Mouse (Mus musculus): ENCODE measurements around the gene Cxcl14. TPM values are rescaled to one million over a fixed set of nuclear protein-coding genes. Genes with fewer than 3 reads are reported as not detected.

Cxcl14 gene
- polyA plus RNA-seq, 1 experiment from 2014 or later, result 16.4 TPM

DNA sequence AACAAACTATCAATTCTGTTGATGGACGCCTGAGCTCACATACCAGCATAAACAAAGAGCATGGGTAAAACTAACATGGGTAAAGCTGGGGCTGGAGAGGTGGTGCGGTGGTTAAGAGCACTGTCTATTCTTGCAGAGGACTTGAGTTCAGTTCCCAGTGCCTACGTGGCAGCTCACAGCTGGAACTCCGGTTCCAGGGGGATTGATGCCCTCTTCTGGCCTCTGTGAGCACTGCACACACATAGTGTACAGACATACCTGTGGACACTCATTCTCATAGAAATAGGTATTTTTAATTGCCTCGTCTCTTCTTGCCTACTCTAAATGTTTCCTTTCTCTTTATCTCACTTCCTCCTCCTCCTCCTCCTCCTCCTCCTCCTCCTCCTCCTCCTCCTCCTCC is 53.2 kb downstream of the Cxcl14 start:
- H3K9ac ChIP-seq, result no peak overlapping the region
- H3K4me2 ChIP-seq, result no peak overlapping the region
- no peak overlapping the region for H3K4me3 ChIP-seq
- H3K27ac ChIP-seq, result no peak overlapping the region
- ATAC-seq (replicated peaks), result no peak
- peaks cover 40% of the 10 kb centered on the region for H3K27me3 ChIP-seq (replicated peaks)
- no peaks in the 10 kb centered on the region for H3K36me3 ChIP-seq (replicated peaks)
- H3K4me1 ChIP-seq, result peaks cover 3% of the 10 kb centered on the region
- 86% methylated on average over 5 of the region's 5 CpGs for WGBS
- H3K9me3 ChIP-seq, result no peaks in the 10 kb centered on the region

GRCm38 (mm10) chr13:56240012-56240770 is 56.2 kb downstream of the Cxcl14 start:
- H3K4me3 ChIP-seq, result no peak overlapping the region
- no peak overlapping the region for H3K27ac ChIP-seq
- peaks cover 7% of the 10 kb centered on the region for H3K4me1 ChIP-seq
- ATAC-seq (replicated peaks), result no peak
- no peak overlapping the region for H3K4me2 ChIP-seq
- peaks cover 37% of the 10 kb centered on the region for H3K27me3 ChIP-seq (replicated peaks)
- WGBS, result 32% methylated on average over 16 of the region's 16 CpGs
- no peaks in the 10 kb centered on the region for H3K9me3 ChIP-seq
- H3K9ac ChIP-seq, result no peak overlapping the region
- H3K36me3 ChIP-seq (replicated peaks), result no peaks in the 10 kb centered on the region

Other genes with a start within 250 kb of the Cxcl14 start
- 291 and 299 TPM in 2 replicates for gene H2afy, start 160.2 kb downstream of the Cxcl14 start, polyA plus RNA-seq (2015; fragmentation: Nextera tagmentation; extraction: Ambion mirVana)
- gene Tifab, start 117.7 kb downstream of the Cxcl14 start, polyA plus RNA-seq (2015; fragmentation: Nextera tagmentation; extraction: Ambion mirVana), result 0.96 and 1.2 TPM in 2 replicates
- 3.9 and 6.1 TPM in 2 replicates for gene Neurog1, start 44.4 kb downstream of the Cxcl14 start, polyA plus RNA-seq (2015; fragmentation: Nextera tagmentation; extraction: Ambion mirVana)
- not detected in 2 replicates for gene Gm3045, start 130.0 kb upstream of the Cxcl14 start, polyA plus RNA-seq (2015; fragmentation: Nextera tagmentation; extraction: Ambion mirVana)
- gene Slc25a48, start 141.8 kb upstream of the Cxcl14 start, polyA plus RNA-seq (2015; fragmentation: Nextera tagmentation; extraction: Ambion mirVana), result 0.05 TPM in 1 of 2 replicates, not detected in the other
- not detected in 2 replicates for gene Il9, start 185.7 kb upstream of the Cxcl14 start, polyA plus RNA-seq (2015; fragmentation: Nextera tagmentation; extraction: Ambion mirVana)
- gene Fbxl21, start 225.9 kb upstream of the Cxcl14 start, polyA plus RNA-seq (2015; fragmentation: Nextera tagmentation; extraction: Ambion mirVana), result 2.4 and 2.7 TPM in 2 replicates

Measured in midbrain, embryonic 15.5 days (tissue).